ENCODE assay signal across 18 mouse cellular contexts in the genomic region with DNA sequence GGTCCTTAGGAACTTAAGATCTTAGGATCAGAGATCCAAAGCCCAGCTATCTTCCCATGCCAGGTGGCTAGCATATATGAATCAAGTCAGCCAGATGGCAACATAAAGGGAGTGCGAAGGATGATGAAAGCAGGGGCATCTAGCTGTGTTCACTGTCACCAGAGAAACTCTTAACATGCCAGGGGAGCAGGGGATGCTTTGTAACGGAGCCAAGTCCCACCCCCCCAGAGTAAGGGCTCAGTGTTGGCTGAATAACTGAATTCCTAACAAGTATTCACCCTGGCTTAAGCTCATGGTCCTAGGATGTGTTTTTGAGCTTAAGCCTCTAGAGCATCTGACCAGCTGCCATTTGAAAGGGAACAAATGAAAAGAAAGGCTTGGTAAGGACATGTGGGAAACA.
A peak's percentile ranks its signal among the peaks of the same experiment; 100 is the strongest.
DNase-seq lines count a peak whose midpoint lies in the region; ATAC-seq lines count a peak whose summit lies in the region.
"Had no signal": no experiment of that assay in that cellular context is flagged by ENCODE, and none has a peak within 500 bp of the region (broad histone marks: within the 10 kb centered on the region; RNA-seq: fewer than 3 reads in every experiment).

No protein-coding gene starts in this region.

- no peaks in the 10 kb centered on the region for H3K36me3 ChIP-seq in forebrain, embryonic 11.5 days (ENCODE audit: control insufficient read depth, insufficient read depth, low read length)
- no peaks in the 10 kb centered on the region for H3K36me3 ChIP-seq in forebrain, embryonic 10.5 days (replicated peaks)
- H3K36me3 ChIP-seq in forebrain, embryonic 16.5 days (ENCODE audit: control insufficient read depth, insufficient read depth) = no peaks in the 10 kb centered on the region
- no peaks in the 10 kb centered on the region for H3K36me3 ChIP-seq in midbrain, embryonic 12.5 days
- H3K36me3 ChIP-seq: embryonic facial prominence, embryonic 13.5 days; limb, embryonic 15.5 days had no signal

- no peaks in the 10 kb centered on the region for H3K9me3 ChIP-seq in forebrain, embryonic 11.5 days (ENCODE audit: control insufficient read depth, low read length)
- no peaks in the 10 kb centered on the region for H3K9me3 ChIP-seq in forebrain, embryonic 10.5 days
- H3K9me3 ChIP-seq in forebrain, embryonic 16.5 days (ENCODE audit: control insufficient read depth, low read length) = no peaks in the 10 kb centered on the region
- H3K9me3 ChIP-seq in midbrain, embryonic 12.5 days = no peaks in the 10 kb centered on the region
- H3K9me3 ChIP-seq: embryonic facial prominence, embryonic 13.5 days; limb, embryonic 15.5 days; megakaryocyte, embryonic 14.5 days had no signal

- H3K9ac ChIP-seq in forebrain, embryonic 11.5 days (ENCODE audit: low read length) = no peak overlapping the region
- H3K9ac ChIP-seq in forebrain, embryonic 16.5 days (replicated peaks; ENCODE audit: low read depth, low read length) = no peak overlapping the region
- no peak overlapping the region for H3K9ac ChIP-seq in midbrain, embryonic 12.5 days (replicated peaks)
- H3K9ac ChIP-seq: embryonic facial prominence, embryonic 13.5 days; limb, embryonic 15.5 days had no signal

- no peak overlapping the region for H3K4me3 ChIP-seq in forebrain, embryonic 11.5 days (ENCODE audit: low read depth, low read length)
- H3K4me3 ChIP-seq in forebrain, embryonic 10.5 days = no peak overlapping the region
- H3K4me3 ChIP-seq in forebrain, embryonic 16.5 days (replicated peaks; ENCODE audit: low read length) = no peak overlapping the region
- H3K4me3 ChIP-seq in midbrain, embryonic 12.5 days = no peak overlapping the region
- H3K4me3 ChIP-seq: embryonic facial prominence, embryonic 13.5 days; gastrocnemius, adult 2 months; limb, embryonic 15.5 days; megakaryocyte, embryonic 14.5 days had no signal

- no peak overlapping the region for H3K27ac ChIP-seq in forebrain, embryonic 11.5 days (ENCODE audit: low read depth, low read length)
- no peak overlapping the region for H3K27ac ChIP-seq in forebrain, embryonic 10.5 days
- no peak overlapping the region for H3K27ac ChIP-seq in forebrain, embryonic 16.5 days (ENCODE audit: low read length)
- H3K27ac ChIP-seq in midbrain, embryonic 12.5 days (replicated peaks) = 0 out of 2 replicates have a peak overlapping the region, but pooled peaks have one; percentile 20
- H3K27ac ChIP-seq: embryonic facial prominence, embryonic 13.5 days; gastrocnemius, adult 2 months; limb, embryonic 15.5 days had no signal

- ATAC-seq in forebrain, embryonic 11.5 days (replicated peaks; ENCODE audit: low FRiP score) = peak; percentile 63
- peak; percentile 84 for ATAC-seq in forebrain, embryonic 16.5 days
- ATAC-seq in midbrain, embryonic 12.5 days (ENCODE audit: low FRiP score, low read depth) = peak; percentile 77

- H3K27me3 ChIP-seq in forebrain, embryonic 11.5 days (ENCODE audit: control insufficient read depth, insufficient read depth, low read length) = no peaks in the 10 kb centered on the region
- H3K27me3 ChIP-seq in forebrain, embryonic 10.5 days (ENCODE audit: poor library complexity, severe bottlenecking) = no peaks in the 10 kb centered on the region
- no peaks in the 10 kb centered on the region for H3K27me3 ChIP-seq in forebrain, embryonic 16.5 days (replicated peaks; ENCODE audit: control insufficient read depth, insufficient read depth, low read length)
- H3K27me3 ChIP-seq in midbrain, embryonic 12.5 days = no peaks in the 10 kb centered on the region
- H3K27me3 ChIP-seq: embryonic facial prominence, embryonic 13.5 days; limb, embryonic 15.5 days; megakaryocyte, embryonic 14.5 days had no signal

- no peaks in the 10 kb centered on the region for H3K4me1 ChIP-seq in forebrain, embryonic 11.5 days (replicated peaks; ENCODE audit: control insufficient read depth, insufficient read depth, low read length)
- H3K4me1 ChIP-seq in forebrain, embryonic 10.5 days = peaks cover 8% of the 10 kb centered on the region
- H3K4me1 ChIP-seq in forebrain, embryonic 16.5 days (replicated peaks; ENCODE audit: control insufficient read depth, insufficient read depth, low read length) = peaks cover 6% of the 10 kb centered on the region
- H3K4me1 ChIP-seq in midbrain, embryonic 12.5 days = peaks cover 11% of the 10 kb centered on the region
- H3K4me1 ChIP-seq: embryonic facial prominence, embryonic 13.5 days; limb, embryonic 15.5 days; megakaryocyte, embryonic 14.5 days had no signal

- DNase-seq in forebrain, embryonic 11.5 days (ENCODE audit: low spot score) = no peak
- DNase-seq in forebrain, embryonic 10.5 days (ENCODE audit: extremely low spot score, low spot score) = no peak
- DNase-seq in Muller cell, postnatal 12 days (ENCODE audit: inconsistent ontology term) = peak; percentile 44
- DNase-seq in frontal cortex, postnatal 10 days (ENCODE audit: low spot score in 2 of 2) = no peak
- no peak for DNase-seq in frontal cortex, postnatal 25 days (ENCODE audit: low spot score in 2 of 2)
- no peak for DNase-seq in adrenal gland, adult (ENCODE audit: inconsistent age in 2 of 2, low spot score in 1 of 2)
- DNase-seq: adrenal gland, postnatal 14 days; cerebellum, adult 18-20 months; gastrocnemius, adult 2 months; kidney, adult 2 months; kidney, postnatal 25 days; layer of hippocampus, adult 9-11 months; lung, postnatal 10 days had no signal

- 50% methylated on average over 2 of the region's 2 CpGs for WGBS in forebrain, embryonic 11.5 days
- WGBS in forebrain, embryonic 10.5 days = 43% methylated on average over 2 of the region's 2 CpGs
- 17% methylated on average over 2 of the region's 2 CpGs for WGBS in forebrain, embryonic 16.5 days
- WGBS in midbrain, embryonic 12.5 days = 24% methylated on average over 2 of the region's 2 CpGs

- H3K4me2 ChIP-seq in forebrain, embryonic 11.5 days (ENCODE audit: low read depth, low read length, severe bottlenecking) = no peak overlapping the region
- no peak overlapping the region for H3K4me2 ChIP-seq in forebrain, embryonic 16.5 days (ENCODE audit: low read length)
- H3K4me2 ChIP-seq in midbrain, embryonic 12.5 days (replicated peaks) = no peak overlapping the region
- H3K4me2 ChIP-seq: embryonic facial prominence, embryonic 13.5 days; limb, embryonic 15.5 days had no signal
